Mouse (Mus musculus): ENCODE results near the gene Ifnar1. TPM values are rescaled to one million over a fixed set of nuclear protein-coding genes. Genes with fewer than 3 reads are reported as not detected.
A peak's percentile ranks its signal among the peaks of the same experiment; 100 is the strongest.

The Ifnar1 gene
- total and polyA plus RNA-seq, 2 experiments from 2014 or later = 33.6 to 82.6 TPM

DNA sequence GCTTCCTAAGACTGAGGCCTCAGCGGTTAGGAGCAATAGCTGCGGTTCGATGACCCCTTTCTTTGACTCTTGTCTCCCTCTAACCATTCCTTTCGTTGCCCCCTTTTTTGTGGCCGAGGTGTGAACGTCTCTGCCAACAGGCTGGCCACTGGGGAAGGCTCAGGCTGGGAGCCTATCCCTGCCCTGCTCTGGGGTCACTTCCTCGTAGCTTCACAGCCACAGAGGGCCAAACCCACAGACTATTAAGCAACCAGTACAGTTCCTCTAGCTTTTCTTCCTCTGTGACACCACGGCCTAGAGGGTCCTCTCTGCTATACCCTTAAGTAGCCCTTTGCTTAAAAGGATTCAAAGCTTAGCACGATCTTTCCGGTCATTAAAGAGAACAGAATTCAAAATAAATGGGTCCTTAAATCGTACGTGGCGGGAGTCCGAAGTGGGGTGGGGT, 61.4 kb downstream of the Ifnar1 start:
- H3K9me3 ChIP-seq (ENCODE audit: low read length) = no peaks in the 10 kb centered on the region
- ATAC-seq (peak; percentile 12; the same call in 1 of the 2 replicates), DNase-seq (no peak)
- peaks cover 8% of the 10 kb centered on the region for H3K4me1 ChIP-seq (ENCODE audit: insufficient read depth)
- H3K27me3 ChIP-seq (ENCODE audit: insufficient read depth, low read length) = no peaks in the 10 kb centered on the region
- H3K4me3 ChIP-seq (ENCODE audit: low read depth, low read length) = peak overlapping the region; percentile 89
- TF ChIP-seq CTCF (IDR thresholded peaks at IDR 0.05; ENCODE audit: low read depth) = no peak
- H3K9ac ChIP-seq = peak overlapping the region; percentile 97
- H3K27ac ChIP-seq (ENCODE audit: low read depth, low read length) = no peak overlapping the region; the same call in 1 of the 2 replicates
- 19% methylated on average over 14 of the region's 14 CpGs for WGBS
- H3K36me3 ChIP-seq (ENCODE audit: insufficient read depth) = no peaks in the 10 kb centered on the region
- peak overlapping the region; percentile 84 for H3K4me2 ChIP-seq (ENCODE audit: low read depth)

DNA sequence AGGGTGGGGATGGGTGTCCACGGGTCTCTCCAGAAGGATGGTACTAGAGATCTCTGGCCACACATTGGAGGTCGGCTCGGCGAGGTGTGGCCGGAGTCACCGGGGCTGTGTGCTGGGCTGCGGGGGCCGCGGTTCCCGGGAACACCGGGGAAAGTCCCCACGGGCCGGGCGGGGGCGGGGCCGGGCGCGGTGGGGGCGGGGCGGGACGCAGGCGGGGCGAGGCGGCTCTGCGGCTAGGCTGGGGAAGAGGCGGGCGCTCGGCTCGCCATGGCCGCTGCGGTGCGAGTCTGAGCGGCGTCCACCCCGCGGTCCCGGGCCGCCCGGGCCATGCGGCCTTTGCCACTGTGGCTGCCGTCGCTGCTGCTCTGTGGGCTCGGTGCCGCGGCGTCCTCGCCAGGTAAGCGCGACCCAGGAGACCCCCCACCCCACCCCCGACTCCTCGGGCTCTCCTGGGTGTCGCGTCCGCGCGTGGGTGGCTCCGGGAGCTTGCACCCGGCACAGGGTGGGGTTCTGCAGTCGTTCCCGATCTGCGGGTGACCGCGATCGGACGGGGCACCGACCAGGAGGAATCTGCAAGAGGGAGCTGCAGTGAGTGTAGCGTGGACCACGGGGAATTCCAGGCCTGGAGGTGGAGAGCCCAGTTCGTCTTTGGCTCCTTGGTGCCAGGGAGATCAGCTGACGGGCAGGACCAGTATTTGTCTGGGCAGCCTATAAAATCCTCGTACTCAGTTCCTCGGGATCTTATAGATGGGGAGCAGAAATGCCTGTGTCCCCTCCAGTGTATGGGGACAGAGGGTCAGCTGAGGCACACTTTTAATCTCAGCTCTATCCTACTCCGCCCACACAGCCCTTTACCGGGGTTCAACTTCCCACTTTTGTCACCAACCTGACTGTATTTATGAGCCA, 62.1 kb downstream of the Ifnar1 start, which contains the start of gene Ifngr2:
Gene Ifngr2, plus strand, starts transcription at position 237 of the 906 bp plus-strand sequence.
- H3K9me3 ChIP-seq (ENCODE audit: low read length) = no peaks in the 10 kb centered on the region
- no peaks in the 10 kb centered on the region for H3K27me3 ChIP-seq (ENCODE audit: insufficient read depth, low read length)
- peak within 1 kb of the TSS; percentile 70 for H3K27ac ChIP-seq (ENCODE audit: low read depth, low read length)
- ATAC-seq (peak; percentile 85), DNase-seq (peak; percentile 60)
- peak within 1 kb of the TSS; percentile 97 for H3K9ac ChIP-seq
- TF ChIP-seq CTCF (IDR thresholded peaks at IDR 0.05; ENCODE audit: low read depth) = no peak
- peaks cover 6% of the 10 kb centered on the region for H3K4me1 ChIP-seq (ENCODE audit: insufficient read depth)
- WGBS = 1% methylated on average over 66 of the region's 74 CpGs
- H3K4me2 ChIP-seq (ENCODE audit: low read depth) = peak within 1 kb of the TSS; percentile 84
- no peaks in the 10 kb centered on the region for H3K36me3 ChIP-seq (ENCODE audit: insufficient read depth)
- H3K4me3 ChIP-seq (ENCODE audit: low read depth, low read length) = peak within 1 kb of the TSS; percentile 89

DNA sequence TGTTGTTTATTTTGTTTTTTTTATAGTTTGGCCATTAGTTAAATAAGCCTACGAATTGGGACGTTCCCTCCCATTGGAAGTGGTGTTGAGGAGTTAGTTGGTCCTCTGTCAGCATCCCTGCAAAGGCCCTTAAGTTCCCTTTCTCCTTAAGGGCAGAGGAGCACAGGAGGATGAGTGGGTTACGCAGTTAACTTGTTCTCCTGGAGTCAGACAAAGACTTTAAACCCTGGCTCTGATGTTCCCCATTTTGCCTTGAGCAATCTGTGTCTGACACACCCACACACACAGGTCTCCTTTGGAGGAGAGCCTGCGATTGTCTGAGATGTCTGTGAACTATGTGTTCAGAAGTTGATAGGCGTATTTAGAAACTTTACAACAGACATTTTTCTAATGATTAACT, 62.9 kb downstream of the Ifnar1 start:
- Histone ChIP-seq H3K36me3 (ENCODE audit: insufficient read depth) (no peaks in the 10 kb centered on the region), H3K27me3 (ENCODE audit: insufficient read depth, low read length) (no peaks in the 10 kb centered on the region), H3K4me3 (ENCODE audit: low read depth, low read length) (peak overlapping the region; percentile 89), H3K9me3 (ENCODE audit: low read length) (no peaks in the 10 kb centered on the region), H3K27ac (ENCODE audit: low read depth, low read length) (no peak overlapping the region), H3K9ac (peak overlapping the region; percentile 97; the same call in 1 of the 2 replicates), H3K4me1 (ENCODE audit: insufficient read depth) (peaks cover 6% of the 10 kb centered on the region), H3K4me2 (ENCODE audit: low read depth) (peak overlapping the region; percentile 84)
- no peak for ATAC-seq
- 51% methylated on average over 5 of the region's 5 CpGs for WGBS
- TF ChIP-seq CTCF (IDR thresholded peaks at IDR 0.05; ENCODE audit: low read depth) = no peak
- no peak for DNase-seq

DNA sequence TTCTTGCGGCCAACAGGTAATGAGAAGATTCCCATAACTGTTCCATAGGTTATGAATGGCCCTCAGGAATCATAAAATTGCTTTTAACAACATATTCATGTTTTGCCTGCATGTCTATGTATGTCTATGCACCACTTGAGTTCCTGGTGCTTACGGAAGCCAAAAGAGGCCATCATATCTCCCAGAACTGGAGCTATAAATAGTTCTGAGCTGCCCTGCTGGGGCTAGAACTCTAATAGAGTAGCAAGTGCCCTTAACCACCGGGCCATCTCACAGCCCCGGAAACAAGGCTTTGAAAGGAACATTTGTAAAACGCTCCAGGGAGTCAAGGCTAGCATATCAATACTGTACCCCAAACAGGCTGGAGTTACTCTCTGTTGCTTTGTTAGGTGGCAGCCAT, 63.5 kb downstream of the Ifnar1 start:
- no peak for DNase-seq
- H3K4me3 ChIP-seq (ENCODE audit: low read depth, low read length) = peak overlapping the region; percentile 17
- H3K4me1 ChIP-seq (ENCODE audit: insufficient read depth) = peaks cover 6% of the 10 kb centered on the region
- H3K4me2 ChIP-seq (ENCODE audit: low read depth) = peak overlapping the region; percentile 84
- no peaks in the 10 kb centered on the region for H3K27me3 ChIP-seq (ENCODE audit: insufficient read depth, low read length)
- no peak for TF ChIP-seq CTCF (IDR thresholded peaks at IDR 0.05; ENCODE audit: low read depth)
- no peak overlapping the region for H3K27ac ChIP-seq (ENCODE audit: low read depth, low read length)
- no peaks in the 10 kb centered on the region for H3K36me3 ChIP-seq (ENCODE audit: insufficient read depth)
- no peak for ATAC-seq
- WGBS = 37% methylated on average over 5 of the region's 5 CpGs
- peak overlapping the region; percentile 26; the same call in 1 of the 2 replicates for H3K9ac ChIP-seq
- H3K9me3 ChIP-seq (ENCODE audit: low read length) = no peaks in the 10 kb centered on the region

DNA sequence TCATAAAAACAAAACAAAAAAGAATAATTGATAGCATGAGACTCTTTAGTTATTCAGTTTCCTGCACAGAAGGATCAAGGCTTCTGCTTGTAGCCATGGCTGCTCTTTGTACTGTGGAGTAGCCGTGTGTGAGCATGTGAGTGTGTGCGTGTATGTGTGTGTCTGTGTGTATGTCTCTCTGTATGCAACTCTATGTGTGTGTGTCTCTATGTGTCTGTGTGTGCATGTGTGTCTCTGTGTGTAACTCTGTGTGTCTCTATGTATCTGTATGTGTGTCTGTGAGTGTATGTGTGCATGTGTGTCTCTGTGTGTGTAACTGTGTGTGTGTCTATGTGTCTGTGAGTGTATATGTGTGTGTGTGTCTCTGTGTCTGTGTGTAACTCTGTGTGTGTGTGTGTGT, 64.0 kb downstream of the Ifnar1 start:
- 50% methylated on average over 2 of the region's 2 CpGs for WGBS
- peak overlapping the region; percentile 84 for H3K4me2 ChIP-seq (ENCODE audit: low read depth)
- peak overlapping the region; percentile 17 for H3K4me3 ChIP-seq (ENCODE audit: low read depth, low read length)
- no peak overlapping the region for H3K27ac ChIP-seq (ENCODE audit: low read depth, low read length)
- H3K4me1 ChIP-seq (ENCODE audit: insufficient read depth) = peaks cover 6% of the 10 kb centered on the region
- no peak for ATAC-seq
- H3K9me3 ChIP-seq (ENCODE audit: low read length) = no peaks in the 10 kb centered on the region
- no peaks in the 10 kb centered on the region for H3K27me3 ChIP-seq (ENCODE audit: insufficient read depth, low read length)
- TF ChIP-seq CTCF (IDR thresholded peaks at IDR 0.05; ENCODE audit: low read depth) = no peak
- H3K36me3 ChIP-seq (ENCODE audit: insufficient read depth) = no peaks in the 10 kb centered on the region
- H3K9ac ChIP-seq = peak overlapping the region; percentile 26; the same call in 1 of the 2 replicates
- no peak for DNase-seq

DNA sequence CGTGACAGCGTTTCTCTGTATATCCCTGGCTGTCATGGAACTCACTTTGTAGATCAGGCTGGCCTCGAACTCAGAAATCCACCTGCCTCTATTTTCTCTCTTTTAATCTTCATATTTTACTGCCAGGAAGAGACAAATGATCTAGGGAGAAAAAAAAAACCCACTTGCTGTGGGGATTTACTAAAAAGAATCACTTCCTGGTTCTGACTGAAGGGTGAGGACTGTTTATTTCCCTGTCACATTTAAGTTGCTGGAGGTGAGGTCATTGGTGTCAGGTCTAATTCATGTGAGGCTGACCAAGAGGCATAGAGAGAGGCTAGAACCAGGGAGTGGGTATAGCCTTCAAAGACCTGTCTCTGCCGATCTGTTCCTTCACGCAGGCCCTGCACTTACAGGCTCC, 64.6 kb downstream of the Ifnar1 start:
- 47% methylated on average over 5 of the region's 5 CpGs for WGBS
- Histone ChIP-seq H3K27ac (ENCODE audit: low read depth, low read length) (peak overlapping the region; percentile 29; the same call in 1 of the 2 replicates), H3K36me3 (ENCODE audit: insufficient read depth) (no peaks in the 10 kb centered on the region), H3K27me3 (ENCODE audit: insufficient read depth, low read length) (no peaks in the 10 kb centered on the region), H3K4me3 (ENCODE audit: low read depth, low read length) (no peak overlapping the region), H3K4me2 (ENCODE audit: low read depth) (peak overlapping the region; percentile 84), H3K4me1 (ENCODE audit: insufficient read depth) (peaks cover 6% of the 10 kb centered on the region), H3K9ac (no peak overlapping the region), H3K9me3 (ENCODE audit: low read length) (no peaks in the 10 kb centered on the region)
- no peak for TF ChIP-seq CTCF (IDR thresholded peaks at IDR 0.05; ENCODE audit: low read depth)
- no peak for DNase-seq
- no peak for ATAC-seq

DNA sequence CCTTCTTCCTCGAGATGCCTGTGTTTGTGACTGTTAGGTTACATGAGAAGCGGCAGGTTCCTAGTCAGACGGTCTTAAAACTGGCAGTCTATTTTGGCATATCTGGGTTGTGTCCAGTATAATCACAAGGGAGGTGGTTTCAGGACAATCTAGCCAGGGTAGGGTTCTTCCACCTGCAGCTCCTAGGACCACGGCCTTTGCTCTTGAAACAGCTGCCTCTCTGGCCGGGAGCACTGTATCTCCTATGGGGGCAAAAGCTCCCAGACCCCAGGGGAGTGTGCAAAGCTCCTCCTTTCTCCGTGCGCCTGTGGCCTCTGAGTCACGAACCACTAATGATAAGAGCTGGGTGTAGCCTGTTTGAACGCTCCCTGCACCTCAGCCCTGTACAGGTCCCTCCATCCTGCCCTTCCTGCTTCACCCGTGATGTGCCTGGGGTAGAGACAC, 66.1 kb downstream of the Ifnar1 start:
- 76% methylated on average over 10 of the region's 10 CpGs for WGBS
- Histone ChIP-seq H3K36me3 (ENCODE audit: insufficient read depth) (no peaks in the 10 kb centered on the region; the same call in none of the 2 replicates), H3K27ac (ENCODE audit: low read depth, low read length) (no peak overlapping the region), H3K9ac (no peak overlapping the region), H3K27me3 (ENCODE audit: insufficient read depth, low read length) (no peaks in the 10 kb centered on the region), H3K9me3 (ENCODE audit: low read length) (no peaks in the 10 kb centered on the region), H3K4me3 (ENCODE audit: low read depth, low read length) (no peak overlapping the region), H3K4me2 (ENCODE audit: low read depth) (no peak overlapping the region), H3K4me1 (ENCODE audit: insufficient read depth) (peaks cover 6% of the 10 kb centered on the region)
- no peak for ATAC-seq
- no peak for TF ChIP-seq CTCF (IDR thresholded peaks at IDR 0.05; ENCODE audit: low read depth)
- DNase-seq = no peak

Data from forebrain, postnatal 0 days (tissue).